In the genomic region with DNA sequence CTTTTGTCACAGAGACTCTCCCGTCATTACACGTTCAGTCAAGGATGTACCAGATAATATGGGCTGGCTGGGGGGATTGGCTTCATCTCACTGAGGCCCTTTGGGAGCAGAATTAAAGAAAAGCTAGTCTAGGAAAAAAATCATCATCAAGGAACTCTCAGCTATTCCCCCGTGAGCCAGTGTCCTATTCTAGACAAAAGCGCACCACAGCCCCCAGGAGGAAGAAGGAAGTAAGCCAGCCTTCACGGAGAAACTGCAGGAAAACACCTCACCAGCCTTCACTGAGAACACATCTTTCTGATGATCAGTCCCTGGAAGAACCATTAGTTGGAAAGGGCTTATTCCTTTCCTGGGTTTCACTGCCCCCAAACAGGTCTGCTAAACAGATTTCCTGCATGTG, we compare ENCODE assay signal across 15 mouse cellular contexts.
DNase-seq lines count a peak whose midpoint lies in the region; ATAC-seq and TF ChIP-seq lines count a peak whose summit lies in the region.
"Had no signal": no experiment of that assay in that cellular context is flagged by ENCODE, and none has a peak within 500 bp of the region (broad histone marks: within the 10 kb centered on the region; RNA-seq: fewer than 3 reads in every experiment).

No protein-coding gene starts in this region.

- no peak overlapping the region for H3K9ac ChIP-seq in forebrain, embryonic 11.5 days (ENCODE audit: low read length)
- H3K9ac ChIP-seq in forebrain, embryonic 15.5 days (replicated peaks): no peak overlapping the region
- no peak overlapping the region for H3K9ac ChIP-seq in hindbrain, postnatal 0 days (replicated peaks; ENCODE audit: low read length)
- H3K9ac ChIP-seq in hindbrain, embryonic 14.5 days: no peak overlapping the region
- no peak overlapping the region for H3K9ac ChIP-seq in limb, embryonic 11.5 days (ENCODE audit: low read length)
- H3K9ac ChIP-seq: embryonic facial prominence, embryonic 12.5 days; intestine, embryonic 15.5 days; liver, embryonic 14.5 days had no signal

- peak; percentile 64 for TF ChIP-seq CTCF in hindbrain, postnatal 0 days (IDR thresholded peaks at IDR 0.05; ENCODE audit: low read depth)

- no peak overlapping the region for H3K4me2 ChIP-seq in forebrain, embryonic 11.5 days (ENCODE audit: low read depth, low read length, severe bottlenecking)
- no peak overlapping the region for H3K4me2 ChIP-seq in forebrain, embryonic 15.5 days (replicated peaks)
- no peak overlapping the region for H3K4me2 ChIP-seq in hindbrain, postnatal 0 days (ENCODE audit: low read depth, low read length)
- no peak overlapping the region for H3K4me2 ChIP-seq in hindbrain, embryonic 14.5 days (replicated peaks)
- no peak overlapping the region for H3K4me2 ChIP-seq in limb, embryonic 11.5 days (ENCODE audit: low read depth, severe bottlenecking)
- H3K4me2 ChIP-seq: embryonic facial prominence, embryonic 12.5 days; intestine, embryonic 15.5 days had no signal

- no peaks in the 10 kb centered on the region for H3K27me3 ChIP-seq in forebrain, embryonic 11.5 days (ENCODE audit: control insufficient read depth, insufficient read depth, low read length)
- no peaks in the 10 kb centered on the region for H3K27me3 ChIP-seq in forebrain, embryonic 15.5 days
- H3K27me3 ChIP-seq in hindbrain, postnatal 0 days (ENCODE audit: insufficient read depth, low read length): no peaks in the 10 kb centered on the region
- no peaks in the 10 kb centered on the region for H3K27me3 ChIP-seq in hindbrain, embryonic 14.5 days (ENCODE audit: control insufficient read depth, insufficient read depth, low read length)
- H3K27me3 ChIP-seq in limb, embryonic 11.5 days (ENCODE audit: control insufficient read depth, insufficient read depth, low read length): no peaks in the 10 kb centered on the region
- H3K27me3 ChIP-seq: embryonic facial prominence, embryonic 12.5 days; intestine, embryonic 15.5 days; megakaryocyte, embryonic 14.5 days had no signal

- no peaks in the 10 kb centered on the region for H3K4me1 ChIP-seq in forebrain, embryonic 11.5 days (replicated peaks; ENCODE audit: control insufficient read depth, insufficient read depth, low read length)
- no peaks in the 10 kb centered on the region for H3K4me1 ChIP-seq in forebrain, embryonic 15.5 days
- H3K4me1 ChIP-seq in hindbrain, postnatal 0 days (ENCODE audit: insufficient read depth, low read length): no peaks in the 10 kb centered on the region
- H3K4me1 ChIP-seq in hindbrain, embryonic 14.5 days (replicated peaks; ENCODE audit: control insufficient read depth, insufficient read depth, low read length): no peaks in the 10 kb centered on the region
- peaks cover 7% of the 10 kb centered on the region; the same call in 1 of the 2 replicates for H3K4me1 ChIP-seq in limb, embryonic 11.5 days (ENCODE audit: control insufficient read depth, insufficient read depth, low read length)
- H3K4me1 ChIP-seq: intestine, embryonic 15.5 days; megakaryocyte, embryonic 14.5 days had no signal

- no peak overlapping the region for H3K4me3 ChIP-seq in forebrain, embryonic 11.5 days (ENCODE audit: low read depth, low read length)
- no peak overlapping the region for H3K4me3 ChIP-seq in forebrain, embryonic 15.5 days
- no peak overlapping the region for H3K4me3 ChIP-seq in hindbrain, postnatal 0 days (ENCODE audit: low read length)
- no peak overlapping the region for H3K4me3 ChIP-seq in hindbrain, embryonic 14.5 days (replicated peaks; ENCODE audit: low read length)
- H3K4me3 ChIP-seq in limb, embryonic 11.5 days (ENCODE audit: low read depth, low read length): no peak overlapping the region
- H3K4me3 ChIP-seq: embryonic facial prominence, embryonic 12.5 days; intestine, embryonic 15.5 days; megakaryocyte, embryonic 14.5 days had no signal

- DNase-seq in forebrain, embryonic 11.5 days (ENCODE audit: low spot score): peak; percentile 41
- peak; percentile 60 for DNase-seq in hindbrain, postnatal 0 days (ENCODE audit: low spot score)
- no peak for DNase-seq in hindbrain, embryonic 14.5 days (ENCODE audit: low spot score)
- DNase-seq in lung, postnatal 10 days: peak; percentile 41
- no peak for DNase-seq in lung, postnatal 4 days
- DNase-seq in limb, embryonic 11.5 days (ENCODE audit: low spot score): no peak
- DNase-seq in ovary, adult 18-20 months (ENCODE audit: low spot score): no peak
- DNase-seq: cerebellum, adult 9-10 months; thymus, postnatal 36 days had no signal

- H3K27ac ChIP-seq in forebrain, embryonic 11.5 days (ENCODE audit: low read depth, low read length): no peak overlapping the region
- H3K27ac ChIP-seq in forebrain, embryonic 15.5 days (replicated peaks): no peak overlapping the region
- no peak overlapping the region for H3K27ac ChIP-seq in hindbrain, postnatal 0 days
- no peak overlapping the region for H3K27ac ChIP-seq in hindbrain, embryonic 14.5 days
- H3K27ac ChIP-seq in limb, embryonic 11.5 days (replicated peaks; ENCODE audit: low read depth, low read length): peak overlapping the region; percentile 22; the same call in 1 of the 2 replicates
- H3K27ac ChIP-seq: embryonic facial prominence, embryonic 12.5 days; intestine, embryonic 15.5 days; liver, embryonic 14.5 days had no signal

- no peaks in the 10 kb centered on the region for H3K36me3 ChIP-seq in forebrain, embryonic 11.5 days (ENCODE audit: control insufficient read depth, insufficient read depth, low read length)
- H3K36me3 ChIP-seq in forebrain, embryonic 15.5 days: no peaks in the 10 kb centered on the region
- no peaks in the 10 kb centered on the region for H3K36me3 ChIP-seq in hindbrain, postnatal 0 days (ENCODE audit: insufficient read depth, low read length)
- no peaks in the 10 kb centered on the region for H3K36me3 ChIP-seq in hindbrain, embryonic 14.5 days (replicated peaks; ENCODE audit: control insufficient read depth, insufficient read depth)
- H3K36me3 ChIP-seq in limb, embryonic 11.5 days (ENCODE audit: control insufficient read depth, insufficient read depth, low read length): no peaks in the 10 kb centered on the region
- H3K36me3 ChIP-seq: embryonic facial prominence, embryonic 12.5 days; intestine, embryonic 15.5 days had no signal

- ATAC-seq in forebrain, embryonic 11.5 days (replicated peaks; ENCODE audit: low FRiP score): no peak
- no peak for ATAC-seq in forebrain, embryonic 15.5 days (replicated peaks)
- no peak for ATAC-seq in hindbrain, postnatal 0 days
- ATAC-seq in hindbrain, embryonic 14.5 days (ENCODE audit: low FRiP score): no peak
- no peak for ATAC-seq in limb, embryonic 11.5 days (ENCODE audit: insufficient number of reproducible peaks, low FRiP score, low TSS enrichment, low read depth)
- ATAC-seq: forebrain, embryonic 16.5 days; intestine, embryonic 15.5 days had no signal

- WGBS in forebrain, embryonic 11.5 days: 70% methylated on average over 5 of the region's 5 CpGs
- 66% methylated on average over 5 of the region's 5 CpGs for WGBS in forebrain, embryonic 15.5 days
- 46% methylated on average over 5 of the region's 5 CpGs for WGBS in hindbrain, postnatal 0 days
- WGBS in hindbrain, embryonic 14.5 days: 50% methylated on average over 5 of the region's 5 CpGs
- WGBS in limb, embryonic 11.5 days: 59% methylated on average over 5 of the region's 5 CpGs

- no peaks in the 10 kb centered on the region for H3K9me3 ChIP-seq in forebrain, embryonic 11.5 days (ENCODE audit: control insufficient read depth, low read length)
- H3K9me3 ChIP-seq in forebrain, embryonic 15.5 days: no peaks in the 10 kb centered on the region
- H3K9me3 ChIP-seq in hindbrain, postnatal 0 days (ENCODE audit: low read length): no peaks in the 10 kb centered on the region
- no peaks in the 10 kb centered on the region for H3K9me3 ChIP-seq in hindbrain, embryonic 14.5 days (ENCODE audit: control insufficient read depth, low read length)
- H3K9me3 ChIP-seq in limb, embryonic 11.5 days (ENCODE audit: control insufficient read depth, low read length): no peaks in the 10 kb centered on the region
- H3K9me3 ChIP-seq: embryonic facial prominence, embryonic 12.5 days; intestine, embryonic 15.5 days; megakaryocyte, embryonic 14.5 days had no signal

Comparison
In these comparisons a context has a peak if more than half of its experiments do, and no peak if none do; other contexts are left out.
1. DNase-seq: peak in forebrain, embryonic 11.5 days (single experiment), hindbrain, postnatal 0 days (single experiment) and lung, postnatal 10 days (single experiment); none in hindbrain, embryonic 14.5 days (single experiment), lung, postnatal 4 days (0 of 2), limb, embryonic 11.5 days (single experiment) and ovary, adult 18-20 months (single experiment).